Mouse (Mus musculus) heart, postnatal 14 days (tissue): ENCODE data around the gene Kansl3. TPM values are rescaled to one million over a fixed set of nuclear protein-coding genes. Genes with fewer than 3 reads are reported as not detected.

ENCODE experiments used
- DNase-seq, 2 experiments: peaks; one replicate each; pipeline ENCODE4 v3.0.0; 2021 to 2022
- intact Hi-C: fragments of 180-260 bp; cut with DNase I; formaldehyde crosslinking; loops from one replicate; pipeline ENCODE4 v1.15.1; 2025
- microRNA-seq, 2 experiments: library from miRNA; unstranded; fragments of <30 nt; microRNA quantifications; one replicate each; pipeline ENCODE4 v1.2.0; 2021 to 2022
- total RNA-seq, 2 experiments: library from RNA; stranded (reverse); gene quantifications; 2 replicates each; pipeline ENCODE4 v1.2.3; 2021

The Kansl3 gene
- total RNA-seq, 2 experiments from 2014 or later = 58.8 to 60.5 TPM

GRCm38 (mm10) chr1:36299126-36299525, 69.9 kb downstream of the Kansl3 start:
- no peak for DNase-seq
- intact Hi-C loops = no loop called here

DNA sequence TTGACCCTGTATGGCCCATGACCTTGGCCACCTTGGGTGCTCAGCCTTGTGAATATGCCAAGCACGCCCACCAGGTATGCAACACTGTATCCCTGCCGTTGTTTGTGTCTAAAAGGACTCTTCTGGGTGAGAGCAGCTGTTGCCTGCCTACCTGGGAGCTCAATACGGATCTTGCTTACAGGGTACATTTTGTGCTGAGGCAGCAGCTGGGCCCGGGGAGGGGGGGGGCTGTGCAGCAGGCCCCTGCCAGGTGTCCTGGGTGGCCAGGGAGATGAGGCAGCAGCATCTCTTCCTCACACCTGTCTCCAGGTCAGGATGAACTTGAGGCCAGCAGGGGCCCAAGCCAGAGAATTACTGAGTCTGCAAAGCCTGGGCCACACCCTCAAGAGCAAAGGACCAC, 70.9 kb downstream of the Kansl3 start:
- intact Hi-C loops = no loop called here
- DNase-seq = no peak

DNA sequence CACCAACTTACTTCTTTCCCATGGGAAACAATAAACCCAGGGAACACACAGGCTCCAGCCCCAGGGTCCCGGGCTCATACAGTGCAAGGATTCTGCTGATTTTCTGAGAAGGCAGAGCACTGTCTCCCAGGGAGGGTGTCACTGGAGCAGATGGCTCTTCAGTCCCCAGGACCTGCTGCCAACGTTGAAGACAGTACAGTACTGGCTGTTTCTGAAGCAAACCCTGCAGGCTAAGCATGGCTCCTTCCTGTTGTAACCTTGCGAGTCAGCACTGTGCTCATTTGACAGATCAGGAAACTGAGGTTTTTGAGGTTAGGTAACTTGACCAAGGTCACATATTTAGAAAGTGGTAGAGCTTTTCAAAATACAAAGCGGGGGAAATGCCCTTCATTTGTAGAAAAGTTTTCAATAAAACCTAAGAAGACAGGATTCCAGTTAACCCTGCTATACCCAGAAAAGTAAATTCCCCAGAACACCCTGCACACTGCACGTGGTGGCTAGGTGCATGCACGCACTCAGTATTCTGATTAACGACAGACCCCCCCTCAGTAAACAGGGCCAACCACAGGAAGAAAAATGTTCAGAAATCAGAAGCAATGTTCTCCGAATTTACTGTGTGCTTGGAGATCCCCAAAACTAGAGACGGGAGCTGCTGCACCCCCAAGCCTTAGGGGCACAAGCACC, 72.4 kb downstream of the Kansl3 start:
- DNase-seq = no peak
- intact Hi-C loops = no loop called here

DNA sequence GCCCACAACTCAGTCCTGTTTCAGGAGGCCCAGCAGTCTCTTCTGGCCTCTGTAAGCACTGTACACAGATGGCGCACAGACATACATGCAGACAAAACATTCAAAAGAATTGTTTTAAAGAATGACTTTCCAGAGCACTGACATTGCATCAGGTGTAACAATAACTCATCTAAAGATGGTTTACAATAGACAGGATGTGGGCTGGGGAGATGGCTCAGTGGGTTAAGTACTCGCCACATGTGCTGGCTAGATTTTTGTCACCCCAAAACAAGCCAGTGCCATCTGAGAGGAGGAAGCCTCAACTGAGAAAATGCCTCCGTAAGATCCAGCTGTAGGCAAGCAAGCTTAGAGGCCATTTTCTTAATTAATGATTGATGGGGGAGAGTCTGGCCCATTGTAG, 74.6 kb downstream of the Kansl3 start:
- intact Hi-C loops = no loop called here
- DNase-seq = no peak

GRCm38 (mm10) chr1:36293470-36293869, 75.5 kb downstream of the Kansl3 start:
- intact Hi-C loops = no loop called here
- DNase-seq = no peak

Small RNAs within 50 kb of the gene (microRNA-seq; reads per million reads assigned to microRNA genes)
- gene Mir6898 = 0 to 0.48 reads per million in 2 experiments

Other genes starting within 250 kb of the Kansl3 start
- 10 to 100 TPM; 26.5 to 30.9 TPM for gene Uggt1, start 124.5 kb downstream of the Kansl3 start, total RNA-seq
- gene Neurl3, start 94.5 kb downstream of the Kansl3 start, total RNA-seq = 1 to 10 TPM; 2.6 to 2.9 TPM
- 10 to 100 TPM in 1 of 2 experiments, 1 to 10 TPM in 1; 9.1 to 11.4 TPM for gene Arid5a, start 61.4 kb downstream of the Kansl3 start, total RNA-seq
- not detected for gene Fer1l5, start 3.1 kb upstream of the Kansl3 start, total RNA-seq
- 10 to 100 TPM; 19.9 to 20.8 TPM for gene Lman2l, start 76.1 kb upstream of the Kansl3 start, total RNA-seq
- gene Cnnm4, start 102.4 kb upstream of the Kansl3 start, total RNA-seq = 1 to 10 TPM; 3.4 to 4.1 TPM
- gene Cnnm3, start 142.7 kb upstream of the Kansl3 start, total RNA-seq = 10 to 100 TPM; 12.9 to 15.6 TPM
- gene Ankrd23, start 167.7 kb upstream of the Kansl3 start, total RNA-seq = 100 to 1,000 TPM; 101 to 170 TPM
- gene Gm42417, start 170.2 kb upstream of the Kansl3 start, total RNA-seq = 10 to 100 TPM; 52.6 to 94.6 TPM
- gene Ankrd39, start 178.3 kb upstream of the Kansl3 start, total RNA-seq = 10 to 100 TPM; 10.4 to 11.9 TPM
- 10 to 100 TPM; 19.4 to 20.0 TPM for gene Sema4c, start 189.2 kb upstream of the Kansl3 start, total RNA-seq